Mouse (Mus musculus) myocyte (in vitro differentiated cells): ENCODE results near the gene Cyp1a1.

Experiments
- MYOG ChIP-seq, 3 experiments: IDR thresholded peaks; one replicate each; pipeline ENCODE4 v1.6.1; 2011; ENCODE audit warnings: control low read depth in 2 of 3, low read depth in 2 of 3, mild to moderate bottlenecking in 2 of 3; ENCODE audit not compliant: insufficient read length in 2 of 3, control insufficient read depth in 1 of 3, insufficient read depth in 1 of 3
- POLR2A ChIP-seq: IDR thresholded peaks from one replicate; pipeline ENCODE4 v1.6.1; 2011; ENCODE audit warnings: low read depth, mild to moderate bottlenecking, control low read depth, moderate library complexity; ENCODE audit not compliant: insufficient read length
- POLR2AphosphoS2 ChIP-seq: IDR thresholded peaks from one replicate; pipeline ENCODE4 v1.6.1; 2011; ENCODE audit warnings: low read depth, control low read depth; ENCODE audit not compliant: insufficient read length
- TCF12 ChIP-seq: IDR thresholded peaks from one replicate; pipeline ENCODE4 v1.6.1; 2011; ENCODE audit warnings: mild to moderate bottlenecking, control low read depth; ENCODE audit not compliant: poor library complexity, insufficient read depth, severe bottlenecking
- TCF3 ChIP-seq: IDR thresholded peaks from one replicate; pipeline ENCODE4 v1.6.1; 2011; ENCODE audit warnings: low read depth, control low read depth; ENCODE audit not compliant: insufficient read length

- TF ChIP-seq TCF3 (no peak), POLR2A (no peak), TCF12 (no peak), MYOG (IDR thresholded peaks at IDR 0.05; ENCODE audit: control insufficient read depth in 1 of 3, insufficient read depth in 1 of 3, insufficient read length in 2 of 3, low read depth in 2 of 3) (no peak), POLR2AphosphoS2 (no peak)
Observed at GRCm38 (mm10) chr9:57744462-57745091, 56.8 kb downstream of the Cyp1a1 start.
